Mouse (Mus musculus) fibroblast of lung, adult 2 months (primary cell): ENCODE measurements around the gene Cmas.

ENCODE experiments used
- DNase-seq: peaks from one replicate; pipeline ENCODE4 v3.0.0-alpha.2; 2011; ENCODE audit warnings: low read depth

The Cmas gene

DNA sequence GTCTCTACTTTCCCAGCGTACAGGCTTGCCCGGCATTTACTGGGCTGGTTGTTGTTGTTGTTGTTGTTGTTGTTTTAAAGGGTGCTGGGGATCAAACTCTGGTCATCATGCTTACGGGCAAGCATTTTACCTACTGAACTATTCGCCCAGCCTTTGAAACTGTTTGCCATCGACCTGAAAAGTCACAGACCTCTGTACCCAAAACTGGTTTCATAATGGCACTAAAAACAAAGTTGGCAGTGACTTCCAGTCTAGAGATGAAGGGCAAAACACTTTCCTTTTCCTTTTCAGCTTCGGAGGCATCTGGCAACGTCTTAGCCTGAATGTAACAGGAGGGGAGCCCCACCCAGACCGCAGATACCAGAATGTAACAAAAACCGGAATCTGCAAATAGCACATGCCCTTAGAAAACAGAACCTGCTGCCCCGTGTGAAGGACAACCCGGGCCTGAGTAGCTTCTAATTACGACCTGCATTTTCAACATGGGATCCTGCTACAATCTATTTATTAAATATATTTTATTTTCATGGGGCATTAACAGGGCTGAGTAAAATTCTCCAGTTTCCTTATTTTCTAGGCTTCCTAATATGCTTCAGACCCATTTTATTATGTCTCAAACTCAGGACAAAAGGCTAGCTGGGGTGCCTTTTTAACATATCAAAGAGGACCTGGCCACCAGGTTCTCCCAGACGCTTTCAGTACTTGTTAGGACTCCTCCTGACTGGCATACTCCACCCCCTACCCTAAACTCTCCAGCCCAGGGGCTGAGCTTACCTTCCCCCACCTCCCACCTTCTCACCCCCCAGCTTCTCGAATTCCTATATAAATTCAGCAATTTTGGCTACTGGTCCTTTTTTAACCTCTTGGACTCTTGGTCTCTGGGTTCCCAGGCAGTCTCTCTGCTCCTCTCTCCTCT, 3.9 kb upstream of the Cmas start:
- no peak for DNase-seq

DNA sequence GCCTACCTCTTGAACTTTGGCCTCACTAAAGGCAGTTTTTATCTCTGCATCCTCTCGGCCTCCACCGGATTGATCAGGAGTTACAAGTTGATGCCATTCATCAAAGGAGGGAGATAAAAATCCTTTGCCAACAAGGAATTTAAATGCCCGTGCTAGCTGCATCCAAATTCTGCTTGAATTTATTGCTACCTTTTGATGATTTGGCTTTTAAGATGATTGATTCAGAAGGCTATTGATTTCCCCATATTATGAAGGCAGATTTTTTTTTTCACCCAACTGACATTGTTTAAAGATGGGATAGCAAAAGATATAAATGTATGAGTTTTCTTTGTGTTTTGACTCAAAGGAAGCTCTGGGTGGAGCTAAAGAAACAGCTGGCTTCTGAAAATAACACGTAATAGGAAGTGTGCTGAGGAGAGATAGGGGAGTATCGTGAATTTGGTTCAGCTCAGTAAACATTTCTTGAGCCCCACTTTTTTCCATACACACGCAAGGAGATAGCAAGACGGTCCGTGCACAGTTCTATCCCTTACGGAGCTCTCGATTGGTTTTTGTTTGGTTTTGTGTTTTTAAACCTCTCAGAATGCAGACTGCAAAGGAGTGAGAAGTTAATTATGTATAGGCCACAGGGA, 964 bp downstream of the Cmas start:
- DNase-seq, result no peak

DNA sequence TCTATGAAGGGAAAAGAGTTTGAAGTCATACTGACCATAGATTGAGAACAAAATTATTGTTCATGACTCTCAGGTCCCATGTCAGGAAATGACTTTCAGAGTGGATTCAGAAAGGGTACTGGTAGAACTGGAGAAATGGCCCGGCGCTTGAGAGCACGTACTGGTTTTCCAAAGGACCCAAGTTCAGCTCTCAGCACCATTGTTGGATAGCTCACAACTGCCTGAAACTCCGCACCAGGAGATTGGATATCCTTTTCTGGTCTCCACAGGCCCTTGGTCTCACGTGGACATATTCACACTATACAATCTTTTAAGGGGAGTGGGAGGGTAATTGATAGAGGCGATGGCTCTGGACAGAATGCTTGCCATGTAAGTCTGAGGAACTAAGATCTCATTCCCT, 1.5 kb downstream of the Cmas start:
- no peak for DNase-seq

DNA sequence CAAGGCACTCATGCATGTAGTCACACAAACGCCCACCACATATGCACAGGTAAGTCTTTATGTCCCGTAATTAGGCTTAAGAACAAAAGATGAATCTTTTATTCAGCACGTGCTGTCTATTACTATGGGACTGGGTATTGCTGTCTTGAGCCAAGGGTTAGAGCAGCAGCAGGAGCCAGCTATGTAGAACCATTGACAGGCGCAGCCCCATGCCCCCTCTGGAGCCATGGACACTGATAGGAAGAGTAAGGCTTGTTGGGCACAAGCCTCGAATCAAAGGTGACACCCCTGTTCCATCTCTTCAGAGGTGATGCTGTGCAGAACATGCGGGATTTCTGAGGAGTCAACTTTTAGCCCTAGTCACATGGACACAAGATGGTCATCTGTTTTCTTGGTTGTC, 2.1 kb downstream of the Cmas start:
- DNase-seq, result no peak

DNA sequence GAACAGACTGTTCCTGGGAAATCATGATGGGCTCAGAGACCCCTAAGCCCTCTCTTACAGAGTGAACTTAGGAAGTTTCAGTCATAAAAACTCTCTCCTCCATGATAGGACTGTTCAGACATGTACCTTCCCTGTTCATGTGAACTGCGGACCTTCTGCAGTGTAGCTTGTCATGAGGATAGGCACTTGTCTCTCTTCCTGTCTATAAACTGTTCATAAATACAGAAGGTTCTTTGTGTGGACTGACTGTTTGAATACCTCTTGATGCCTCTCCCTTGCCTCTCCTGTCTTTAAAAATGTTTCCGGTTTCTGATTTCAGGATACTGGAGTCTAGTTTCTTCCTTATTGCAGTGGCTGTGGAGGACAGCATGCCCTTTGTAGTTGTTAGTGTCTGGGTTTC, 3.1 kb downstream of the Cmas start:
- DNase-seq, result no peak

DNA sequence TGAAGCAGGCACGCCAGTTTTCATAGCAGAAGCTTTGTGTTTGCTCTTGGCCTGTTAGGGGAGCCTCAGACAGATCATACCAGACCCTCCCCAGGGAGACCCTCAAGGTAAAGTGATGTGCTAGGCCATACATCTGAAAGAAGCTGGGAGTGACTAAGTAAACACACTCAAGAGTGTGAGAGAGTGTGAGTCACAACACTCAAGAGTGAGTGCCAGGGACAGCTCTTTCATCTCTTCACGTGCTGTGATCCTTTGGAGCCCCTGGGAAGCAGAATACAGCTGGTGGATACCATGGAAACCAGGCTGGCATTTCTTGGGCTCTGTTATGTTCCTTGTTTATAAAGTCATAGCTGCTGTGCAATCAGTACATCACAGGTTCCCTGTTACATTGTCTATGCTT, 8.4 kb downstream of the Cmas start:
- DNase-seq, result no peak

DNA sequence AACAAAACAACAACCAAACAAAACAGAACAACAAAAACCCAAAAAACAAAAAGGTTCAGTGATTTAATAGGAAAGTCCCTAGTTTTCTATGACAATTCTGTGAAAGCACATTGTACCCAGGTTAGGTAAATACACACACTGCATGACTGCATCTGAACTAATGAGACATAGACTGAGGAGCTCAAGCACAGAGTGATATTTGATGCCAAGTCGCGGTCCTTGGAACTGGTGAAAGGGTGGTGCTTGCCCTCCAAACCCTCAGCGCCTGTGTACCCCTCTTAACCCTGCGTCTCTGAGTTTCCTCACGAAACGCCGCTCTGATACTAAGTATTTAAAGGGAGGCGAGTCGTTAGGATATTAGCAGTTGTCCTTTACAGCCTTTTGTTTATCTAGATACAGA, 10.8 kb downstream of the Cmas start:
- DNase-seq, result no peak

DNA sequence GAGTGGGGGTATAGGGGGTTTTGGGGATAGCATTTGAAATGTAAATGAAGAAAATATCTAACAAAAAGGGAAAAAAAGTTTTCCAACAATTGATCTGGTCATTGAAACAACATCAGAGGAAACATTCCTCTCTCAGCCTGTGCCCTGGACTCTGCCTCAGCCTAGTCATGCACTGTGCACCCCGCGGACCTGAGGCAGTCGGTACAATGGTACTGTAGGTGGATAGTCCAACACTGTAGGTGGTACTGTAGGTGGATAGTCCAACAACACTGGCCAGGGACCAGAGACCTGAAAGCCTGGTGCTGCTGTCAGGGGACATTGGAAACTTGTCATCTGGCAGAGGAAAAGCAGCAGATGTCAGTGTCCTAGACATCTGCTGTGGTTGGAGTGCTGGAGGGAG, 13.4 kb downstream of the Cmas start:
- DNase-seq, result no peak

DNA sequence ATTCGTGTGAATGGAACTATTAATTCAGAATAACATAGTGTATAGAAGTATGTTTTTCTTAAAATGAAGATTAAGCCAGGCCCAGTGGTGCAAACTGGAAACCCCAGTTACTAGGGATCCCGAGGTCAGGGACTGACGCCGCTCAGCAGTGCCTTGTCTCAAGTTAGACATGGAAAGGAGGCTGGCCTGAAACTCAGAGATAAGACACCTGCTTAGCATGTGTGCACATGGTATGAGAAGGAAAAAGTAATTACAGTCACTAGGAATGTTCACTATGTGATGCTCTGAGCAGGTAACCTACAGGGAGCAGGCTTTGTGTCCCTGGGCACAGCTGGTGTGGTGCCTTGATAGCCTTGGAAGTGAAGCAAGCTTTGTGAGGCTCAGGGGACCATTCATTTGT, 15.2 kb downstream of the Cmas start:
- DNase-seq, result no peak

DNA sequence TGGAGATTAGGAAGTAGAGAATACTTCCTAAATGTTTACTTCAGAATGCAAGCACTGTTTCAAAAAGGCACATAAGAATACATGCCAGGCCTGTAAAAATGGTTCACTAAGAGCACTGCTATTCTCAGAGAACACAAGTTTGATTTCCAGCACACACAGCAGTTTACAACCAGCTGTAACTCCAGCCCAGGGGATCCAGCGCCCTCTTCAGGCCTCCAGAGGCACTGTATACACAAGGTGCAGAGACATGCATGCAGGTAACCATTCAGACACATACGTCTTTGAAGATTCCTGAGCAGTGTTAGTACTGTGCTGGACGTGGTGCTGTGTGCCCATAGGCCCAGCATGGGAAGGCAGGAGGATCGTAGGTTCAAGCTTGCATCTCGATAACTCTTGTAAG, 17.1 kb downstream of the Cmas start:
- no peak for DNase-seq

DNA sequence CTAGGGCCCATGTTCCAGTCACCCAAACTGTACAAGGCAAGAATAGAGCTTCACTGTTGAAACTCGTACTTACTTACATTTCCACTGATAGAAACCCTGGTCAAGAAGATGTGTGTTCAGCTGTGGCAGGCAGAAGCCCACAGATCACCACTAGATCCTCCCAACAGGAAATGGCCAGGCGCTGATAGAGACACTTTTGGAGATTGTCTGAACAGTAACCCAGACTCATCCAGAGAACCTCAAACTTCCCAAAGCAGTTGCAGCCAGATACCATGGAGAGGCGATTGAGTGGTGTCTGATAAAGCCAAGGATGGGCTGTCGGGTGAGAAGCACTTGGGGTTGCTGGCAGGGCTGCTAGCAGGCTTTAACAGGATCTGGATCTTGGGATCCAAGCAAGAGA, 20.4 kb downstream of the Cmas start:
- no peak for DNase-seq

DNA sequence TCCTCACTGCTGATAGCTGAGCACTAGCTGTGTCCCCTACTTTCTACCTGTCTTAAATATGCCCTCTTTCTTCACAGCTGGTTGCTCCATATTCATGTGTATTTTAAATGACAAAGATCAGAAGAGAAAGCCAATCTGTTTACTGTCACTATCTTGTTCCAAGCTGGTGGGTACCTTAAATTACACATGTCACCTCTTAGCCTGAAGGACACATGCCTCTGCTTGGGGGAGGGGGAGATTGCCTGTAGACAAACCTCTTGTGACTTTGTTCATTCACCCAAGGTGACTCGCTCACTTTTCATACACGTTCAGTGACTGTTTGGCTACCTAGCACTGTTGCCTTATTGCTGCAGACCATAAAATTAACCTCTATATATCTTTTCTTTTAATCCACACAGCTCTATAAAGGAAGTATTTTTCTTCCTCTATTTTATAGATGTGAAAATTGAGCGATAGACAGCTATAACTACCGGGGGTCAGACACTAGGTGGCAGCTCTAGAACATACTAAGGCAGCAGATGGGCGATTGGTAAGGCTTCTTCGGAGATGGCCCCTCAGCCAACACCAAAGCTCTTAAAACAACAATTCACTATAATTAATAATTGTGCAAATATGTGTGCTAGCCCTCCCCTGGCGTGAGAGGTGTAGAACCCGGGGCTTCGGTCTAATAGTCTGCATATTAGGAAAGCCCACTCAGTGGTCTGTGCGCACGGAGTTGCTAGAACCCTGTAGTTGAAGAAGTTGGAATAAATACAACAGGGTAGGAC, 22.7 kb downstream of the Cmas start:
- DNase-seq, result no peak

DNA sequence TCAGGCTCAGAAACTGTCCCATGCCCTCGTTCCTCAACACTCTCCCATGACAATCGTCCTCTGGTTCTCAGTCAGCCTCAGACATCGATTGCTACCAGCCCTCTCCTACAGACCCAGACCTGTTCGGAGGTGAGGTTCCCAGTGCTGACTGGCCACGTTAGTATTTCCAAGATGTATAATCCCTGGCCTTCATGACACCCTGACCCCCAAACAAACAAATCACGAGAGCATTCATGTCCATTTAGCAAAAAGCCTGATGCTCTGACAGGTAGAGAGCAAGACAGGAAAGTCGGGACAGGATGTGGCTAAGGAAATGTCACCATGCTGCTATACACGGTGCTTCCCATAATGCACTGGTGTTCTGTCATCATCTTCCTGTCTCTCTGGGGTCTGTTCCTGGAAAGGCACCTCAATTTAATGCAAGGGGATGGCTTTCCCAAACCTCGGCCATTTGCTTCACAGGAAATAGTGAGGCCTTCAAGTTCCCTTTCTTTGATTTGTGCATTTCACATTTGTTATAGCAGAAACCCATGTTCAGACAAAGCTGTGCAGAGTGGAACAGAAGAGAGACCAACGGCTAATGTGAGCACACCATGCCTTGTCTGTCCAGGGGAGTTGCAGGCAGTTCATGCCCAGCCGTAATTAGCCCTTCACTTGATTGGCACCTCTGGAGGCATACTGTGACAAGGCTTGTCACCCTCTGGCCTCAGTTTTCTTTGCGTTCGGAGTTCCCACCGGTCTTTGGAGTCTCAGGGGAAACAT, 23.5 kb downstream of the Cmas start:
- DNase-seq, result no peak

DNA sequence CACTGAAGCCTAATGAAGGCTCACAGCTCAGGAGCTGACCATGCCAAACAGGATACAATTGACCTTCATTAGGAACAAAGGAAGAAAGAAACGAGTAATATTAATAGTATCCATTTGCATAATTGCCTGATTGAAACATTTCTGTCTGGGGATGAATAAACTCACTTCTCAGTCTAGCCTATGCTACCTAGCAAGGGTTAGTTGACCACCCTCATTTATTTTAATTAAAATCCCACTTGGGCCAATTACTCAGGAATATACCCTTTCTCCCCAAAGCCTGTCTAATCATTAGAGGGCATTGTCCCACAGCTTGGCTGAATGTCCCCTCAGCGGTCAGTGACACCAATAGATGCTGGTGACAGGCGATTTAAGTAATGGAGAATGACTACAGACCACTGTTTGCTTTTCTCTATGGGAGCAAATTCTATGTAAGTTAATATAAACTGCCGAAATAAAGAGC, 24.1 kb downstream of the Cmas start:
- DNase-seq, result no peak

DNA sequence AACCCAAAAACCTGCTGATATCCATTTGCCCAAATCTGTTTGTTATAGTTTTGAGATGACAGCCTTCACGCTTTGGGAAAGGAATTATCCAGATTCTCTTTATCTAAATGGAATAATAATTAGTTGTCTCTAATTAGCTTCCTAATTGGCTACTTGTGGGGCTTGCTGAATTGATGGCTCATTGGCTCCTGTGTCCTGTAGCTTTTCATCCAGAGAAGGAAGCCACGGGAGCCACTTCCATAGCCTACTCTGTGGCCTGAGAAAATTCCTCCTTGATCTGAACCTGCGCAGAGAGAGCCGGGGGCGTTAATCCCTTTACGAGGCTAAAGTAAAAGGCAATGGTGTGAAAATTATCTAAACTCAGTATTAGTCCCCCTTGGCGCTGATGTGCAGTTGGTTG, 24.8 kb downstream of the Cmas start:
- no peak for DNase-seq

DNA sequence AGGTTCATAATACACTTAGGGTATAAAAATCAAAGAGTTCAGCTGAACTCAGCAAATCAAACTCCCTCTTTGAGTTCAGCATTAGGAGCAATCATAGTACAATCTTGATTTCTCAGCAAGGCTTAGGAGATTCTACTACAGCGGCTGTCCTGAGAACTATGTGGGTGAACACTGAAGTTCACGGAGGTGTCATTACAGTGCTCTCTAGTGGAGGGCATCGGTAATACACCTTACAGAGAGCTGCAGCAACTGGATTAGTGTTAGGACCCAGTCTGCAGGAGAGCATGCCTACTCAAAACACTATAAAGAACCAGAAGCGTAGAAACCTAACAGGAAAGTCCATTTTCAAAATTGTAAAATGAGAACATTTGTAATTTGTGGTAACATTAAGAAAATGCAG, 28.9 kb downstream of the Cmas start:
- peak; percentile 18 for DNase-seq

DNA sequence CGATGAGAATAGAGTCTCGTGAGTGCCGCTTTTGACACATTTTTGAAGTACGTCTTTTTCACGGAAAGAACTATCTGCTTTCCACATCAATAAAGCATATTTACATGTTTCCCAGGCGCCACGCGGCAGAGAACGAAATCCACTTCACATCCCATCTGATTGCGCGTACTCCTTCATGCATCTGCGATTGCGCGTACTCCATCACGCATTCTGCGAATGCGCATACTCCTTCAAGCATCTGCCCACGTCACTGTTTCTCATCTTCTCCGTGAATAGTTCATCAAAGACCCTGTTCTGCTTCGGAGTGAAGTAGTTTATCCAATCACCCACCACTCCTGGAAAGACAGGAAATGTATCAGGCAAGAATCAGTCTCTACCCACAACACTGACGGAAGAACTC, 29.6 kb downstream of the Cmas start:
- no peak for DNase-seq

DNA sequence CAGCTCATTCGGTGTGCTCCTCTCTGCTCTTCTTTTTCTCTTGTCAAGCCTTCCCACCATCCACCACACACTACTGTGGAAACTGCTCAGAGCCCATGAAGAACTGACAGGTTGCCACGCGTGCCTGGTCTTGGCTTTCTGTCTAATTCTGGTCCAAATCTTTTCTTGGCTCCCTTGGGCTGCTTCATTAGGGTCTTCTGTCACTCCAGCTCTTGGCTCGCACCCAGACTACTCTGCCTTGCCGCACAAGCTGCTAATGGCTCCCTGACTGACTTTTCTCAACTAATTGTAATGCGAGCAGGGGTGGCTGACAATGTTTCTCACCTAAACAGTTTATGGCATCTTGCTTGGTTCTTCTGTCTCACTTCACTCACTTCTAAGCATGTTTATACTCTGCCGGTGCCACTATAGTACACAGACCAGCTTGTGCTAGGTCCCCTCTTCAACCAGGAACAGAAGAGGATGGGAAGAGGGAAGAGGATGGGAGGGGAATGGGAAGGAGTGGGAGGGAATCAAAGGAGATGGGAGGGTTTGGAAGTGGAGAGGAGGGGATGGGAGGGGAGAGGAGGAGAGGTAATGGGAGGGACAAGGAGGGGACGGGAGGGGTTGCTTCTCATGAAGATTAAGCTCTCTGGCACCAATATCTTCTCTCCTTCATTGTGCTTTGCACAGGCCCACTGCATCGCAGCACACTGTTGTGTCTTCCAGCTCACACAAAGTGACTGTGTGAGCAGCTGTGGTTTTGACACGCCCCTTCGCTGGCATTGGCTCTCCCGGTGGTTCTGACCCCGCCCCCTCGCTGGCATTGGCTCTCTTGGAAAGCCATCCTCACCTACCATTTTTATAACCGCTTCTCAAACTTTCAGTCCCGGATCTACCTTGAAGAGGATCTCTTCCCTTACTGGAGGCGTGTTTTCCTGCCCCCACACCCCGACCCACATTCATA, 31.8 kb downstream of the Cmas start:
- DNase-seq, result no peak

DNA sequence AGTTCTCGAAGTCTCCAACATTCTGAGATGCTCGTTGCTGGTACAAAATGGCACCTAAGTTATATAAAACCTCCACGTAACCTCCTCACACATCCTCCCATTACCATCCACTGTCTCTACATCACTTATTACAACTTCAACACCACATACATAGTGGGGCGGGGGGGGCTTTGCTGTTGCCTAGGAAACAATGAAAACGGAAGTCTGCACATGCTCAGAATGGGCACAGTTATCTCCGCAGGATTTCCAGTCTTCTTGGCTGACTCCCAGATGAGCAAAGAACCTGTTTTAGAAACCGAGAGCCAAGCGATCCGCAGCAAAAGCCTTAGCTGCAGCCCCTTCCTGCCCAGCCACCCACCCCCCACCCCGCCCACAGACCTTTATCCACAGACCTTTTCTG, 33.2 kb downstream of the Cmas start:
- DNase-seq, result no peak

DNA sequence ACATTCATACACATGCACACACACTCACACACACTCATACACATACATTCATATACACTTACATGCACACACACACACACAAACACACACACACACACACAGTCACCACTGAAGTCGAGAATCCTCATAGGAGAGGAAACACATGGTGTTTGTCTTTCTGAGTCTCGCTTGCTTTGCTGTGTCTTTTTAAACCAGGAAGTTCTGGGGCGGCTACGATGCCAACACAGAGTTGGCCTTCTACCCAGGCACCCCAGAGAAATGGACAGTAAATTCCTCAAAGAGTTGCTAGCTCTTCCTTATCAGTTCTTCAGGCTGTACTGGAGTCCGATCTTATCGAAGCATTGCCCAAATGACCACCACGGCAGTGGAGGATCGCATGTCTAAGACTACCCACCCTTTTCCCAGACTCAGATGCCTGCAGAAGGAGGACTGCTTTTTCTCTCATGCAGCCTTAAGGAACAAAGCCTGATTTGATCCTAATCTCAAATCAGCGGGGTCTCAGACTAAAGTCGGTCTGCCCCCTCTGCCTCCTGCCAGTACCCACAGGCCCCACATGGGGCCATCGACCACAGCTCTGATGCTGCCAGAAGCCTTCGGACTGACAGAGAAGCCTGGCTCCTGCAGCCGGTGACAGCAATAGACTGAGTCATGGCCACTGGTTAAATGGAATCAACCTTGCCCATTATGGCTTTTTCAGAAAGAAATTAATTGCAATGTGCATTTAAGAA, 35.9 kb downstream of the Cmas start:
- no peak for DNase-seq
